Mouse (Mus musculus): ENCODE data around the gene Rad51ap1.

- no peak for TF ChIP-seq CTCF (IDR thresholded peaks at IDR 0.05; ENCODE audit: control insufficient read depth, insufficient read depth, insufficient read length)
- no peak for TF ChIP-seq MYOG (IDR thresholded peaks at IDR 0.05; ENCODE audit: control insufficient read depth, extremely low read depth, insufficient read length)
- TF ChIP-seq MYOD1 (IDR thresholded peaks at IDR 0.05; ENCODE audit: control insufficient read depth, insufficient read length, low read depth) = no peak
- TF ChIP-seq FOSL1 (IDR thresholded peaks at IDR 0.05; ENCODE audit: insufficient read depth, low read length, poor library complexity, severe bottlenecking) = no peak
- TF ChIP-seq USF1 (IDR thresholded peaks at IDR 0.05; ENCODE audit: low read depth) = no peak
Observed at GRCm38 (mm10) chr6:126932896-126933295, 6.5 kb downstream of the Rad51ap1 start.
